Mouse (Mus musculus): ENCODE results near the gene Chd4.

Gene Chd4

GRCm38 (mm10) chr6:125143128-125143527 is 47.3 kb downstream of the Chd4 start:
- DNase-seq (ENCODE audit: low spot score), result peak; percentile 47

- no peak for DNase-seq (ENCODE audit: low spot score)
These were observed 48.1 kb downstream of the Chd4 start for GRCm38 (mm10) chr6:125143904-125144303.

GRCm38 (mm10) chr6:125145001-125145400 is 49.2 kb downstream of the Chd4 start, which contains the start of gene Iffo1:
TSS of gene Iffo1 (plus strand) at chr6:125145241.
- DNase-seq (ENCODE audit: low spot score), result peak; percentile 94

GRCm38 (mm10) chr6:125145479-125145951 is 49.7 kb downstream of the Chd4 start:
- DNase-seq (ENCODE audit: low spot score), result no peak

- no peak for DNase-seq (ENCODE audit: low spot score)
These were observed 50.4 kb downstream of the Chd4 start for GRCm38 (mm10) chr6:125146148-125146547.

GRCm38 (mm10) chr6:125146797-125147196 is 51.0 kb downstream of the Chd4 start:
- no peak for DNase-seq (ENCODE audit: low spot score)

GRCm38 (mm10) chr6:125147329-125147728 is 51.5 kb downstream of the Chd4 start:
- DNase-seq (ENCODE audit: low spot score), result no peak

GRCm38 (mm10) chr6:125148251-125148925 is 52.6 kb downstream of the Chd4 start:
- no peak for DNase-seq (ENCODE audit: low spot score)

- DNase-seq (ENCODE audit: low spot score), result no peak
These were observed 53.3 kb downstream of the Chd4 start for GRCm38 (mm10) chr6:125148926-125149568.

- DNase-seq (ENCODE audit: low spot score), result no peak
These were observed 53.8 kb downstream of the Chd4 start for GRCm38 (mm10) chr6:125149569-125149950.

GRCm38 (mm10) chr6:125152212-125153017 is 56.6 kb downstream of the Chd4 start:
- no peak for DNase-seq (ENCODE audit: low spot score)

- no peak for DNase-seq (ENCODE audit: low spot score)
These were observed 57.2 kb downstream of the Chd4 start for GRCm38 (mm10) chr6:125153018-125153389.

- DNase-seq (ENCODE audit: low spot score), result no peak
These were observed 57.9 kb downstream of the Chd4 start for GRCm38 (mm10) chr6:125153682-125154081.

- DNase-seq (ENCODE audit: low spot score), result peak; percentile 32
These were observed 58.8 kb downstream of the Chd4 start for GRCm38 (mm10) chr6:125154550-125154949.

- no peak for DNase-seq (ENCODE audit: low spot score)
These were observed 59.5 kb downstream of the Chd4 start for GRCm38 (mm10) chr6:125155262-125155661.

GRCm38 (mm10) chr6:125156491-125156890 is 60.7 kb downstream of the Chd4 start:
- peak; percentile 43 for DNase-seq (ENCODE audit: low spot score)

GRCm38 (mm10) chr6:125156903-125157614 is 61.3 kb downstream of the Chd4 start:
- DNase-seq (ENCODE audit: low spot score), result peak; percentile 93

GRCm38 (mm10) chr6:125158944-125159492 is 63.2 kb downstream of the Chd4 start:
- DNase-seq (ENCODE audit: low spot score), result no peak

- DNase-seq (ENCODE audit: low spot score), result no peak
These were observed 64.2 kb downstream of the Chd4 start for GRCm38 (mm10) chr6:125159773-125160557.

GRCm38 (mm10) chr6:125160558-125160853 is 64.7 kb downstream of the Chd4 start:
- DNase-seq (ENCODE audit: low spot score), result no peak

All from retina, embryonic 14.5 days (tissue).